Mouse (Mus musculus): ENCODE results near the gene Cdk5. TPM values are rescaled to one million over a fixed set of nuclear protein-coding genes. Genes with fewer than 3 reads are reported as not detected.

Cdk5 gene
- polyA plus RNA-seq, 2 experiments: 8.2 to 10.3 TPM

DNA sequence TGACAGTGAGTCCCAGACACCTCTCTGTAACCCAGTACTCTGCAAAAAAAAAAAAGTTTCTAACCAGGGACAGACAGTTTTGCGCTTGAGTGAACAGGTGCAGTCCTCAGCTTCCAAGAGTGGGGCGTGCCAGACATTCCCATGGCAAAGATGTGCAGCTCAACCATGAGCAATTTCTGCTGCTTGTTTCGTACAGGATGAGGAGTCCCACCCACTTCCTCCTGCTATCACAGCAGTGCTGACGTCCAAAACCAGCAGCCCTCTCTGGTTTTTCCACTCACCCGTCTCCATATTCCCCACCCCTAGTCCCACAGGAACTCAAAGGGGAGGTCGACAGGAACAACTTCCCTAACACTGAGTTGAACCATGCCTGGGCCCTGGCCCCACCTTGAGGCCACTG lies 38.9 kb downstream of the Cdk5 start:
- WGBS (ENCODE audit: insufficient replicate concordance): 22% methylated on average over 6 of the region's 6 CpGs
- H3K27ac ChIP-seq: no peak overlapping the region
- TF ChIP-seq EP300 (IDR thresholded peaks at IDR 0.05; ENCODE audit: low read depth): no peak
- TF ChIP-seq CTCF (IDR thresholded peaks at IDR 0.05; ENCODE audit: low read depth): no peak
- H3K36me3 ChIP-seq (replicated peaks; ENCODE audit: control insufficient read depth, insufficient read depth, low read depth): no peaks in the 10 kb centered on the region
- H3K27me3 ChIP-seq (ENCODE audit: control insufficient read depth, insufficient read depth, low read length): peaks cover 25% of the 10 kb centered on the region
- no peak overlapping the region for H3K9ac ChIP-seq (replicated peaks)
- no peak overlapping the region for H3K4me2 ChIP-seq (ENCODE audit: low read depth)
- H3K9me3 ChIP-seq (ENCODE audit: control insufficient read depth, low read length): no peaks in the 10 kb centered on the region
- no peak for DNase-seq (ENCODE audit: low read depth in 3 of 3, low spot score in 3 of 3)
- ATAC-seq (ENCODE audit: insufficient read depth): no peak
- H3K4me1 ChIP-seq (replicated peaks; ENCODE audit: control insufficient read depth in 2 of 2, insufficient read depth in 2 of 2, low read length in 1 of 2): peaks cover 3 to 18% of the 10 kb centered on the region in 2 experiments
- no peak overlapping the region for H3K4me3 ChIP-seq (ENCODE audit: insufficient read depth in 1 of 2, low read depth in 2 of 2, low read length in 2 of 2)

DNA sequence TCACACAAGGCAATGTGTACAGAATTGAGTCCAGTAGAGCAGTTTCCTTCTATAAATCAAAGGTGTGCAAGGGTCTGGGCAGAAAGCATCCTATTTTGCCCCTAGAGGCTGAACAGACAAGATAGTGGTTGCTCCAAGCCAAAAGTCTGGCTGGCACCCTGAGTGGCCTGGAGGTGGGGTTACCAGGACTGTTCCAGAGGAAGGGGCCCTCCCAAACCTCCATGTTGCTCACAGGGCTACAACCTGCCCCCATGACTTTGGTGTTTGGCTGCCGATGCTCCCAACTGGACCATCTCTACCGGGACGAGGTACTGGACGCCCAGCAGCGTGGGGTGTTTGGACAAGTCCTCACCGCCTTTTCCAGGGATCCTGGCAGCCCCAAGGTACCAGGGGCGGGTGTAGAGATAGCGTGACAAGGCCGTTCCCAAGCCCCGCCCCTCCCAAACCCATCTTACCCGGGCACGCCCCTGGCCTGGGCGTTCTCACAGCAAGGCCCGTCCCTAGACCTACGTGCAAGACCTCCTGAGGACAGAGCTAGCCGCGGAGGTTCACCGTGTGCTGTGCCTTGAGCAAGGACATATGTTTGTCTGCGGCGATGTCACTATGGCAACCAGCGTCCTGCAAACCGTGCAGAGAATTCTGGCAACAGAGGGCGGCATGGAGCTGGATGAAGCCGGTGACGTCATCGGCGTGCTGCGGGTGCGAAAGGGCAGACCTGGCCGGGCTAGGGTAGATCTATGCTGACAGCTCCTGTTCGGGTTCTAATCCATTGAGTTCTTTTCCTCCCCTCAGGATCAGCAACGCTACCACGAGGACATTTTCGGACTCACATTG lies 40.1 kb downstream of the Cdk5 start:
- Histone ChIP-seq H3K27ac (no peak overlapping the region), H3K4me2 (ENCODE audit: low read depth) (peak overlapping the region; percentile 68), H3K9ac (replicated peaks) (peak overlapping the region; percentile 54), H3K4me3 (ENCODE audit: insufficient read depth in 1 of 2, low read depth in 2 of 2, low read length in 2 of 2) (peak overlapping the region; percentile 51 to 74), H3K27me3 (ENCODE audit: control insufficient read depth, insufficient read depth, low read length) (peaks cover 21% of the 10 kb centered on the region), H3K9me3 (ENCODE audit: control insufficient read depth, low read length) (no peaks in the 10 kb centered on the region), H3K4me1 (replicated peaks; ENCODE audit: control insufficient read depth in 2 of 2, insufficient read depth in 2 of 2, low read length in 1 of 2) (peaks cover 3 to 12% of the 10 kb centered on the region in 2 experiments), H3K36me3 (replicated peaks; ENCODE audit: control insufficient read depth, insufficient read depth, low read depth) (no peaks in the 10 kb centered on the region)
- 0 out of 2 replicates have a peak, but pooled peaks have one; percentile 23 for TF ChIP-seq EP300 (IDR thresholded peaks at IDR 0.05; ENCODE audit: low read depth)
- peak; percentile 74 for TF ChIP-seq CTCF (IDR thresholded peaks at IDR 0.05; ENCODE audit: low read depth)
- DNase-seq (ENCODE audit: low read depth in 3 of 3, low spot score in 3 of 3) (peak; percentile 74 to 90 (median 75)), ATAC-seq (ENCODE audit: insufficient read depth) (peak; percentile 88)
- WGBS (ENCODE audit: insufficient replicate concordance): 3% methylated on average over 34 of the region's 34 CpGs

DNA sequence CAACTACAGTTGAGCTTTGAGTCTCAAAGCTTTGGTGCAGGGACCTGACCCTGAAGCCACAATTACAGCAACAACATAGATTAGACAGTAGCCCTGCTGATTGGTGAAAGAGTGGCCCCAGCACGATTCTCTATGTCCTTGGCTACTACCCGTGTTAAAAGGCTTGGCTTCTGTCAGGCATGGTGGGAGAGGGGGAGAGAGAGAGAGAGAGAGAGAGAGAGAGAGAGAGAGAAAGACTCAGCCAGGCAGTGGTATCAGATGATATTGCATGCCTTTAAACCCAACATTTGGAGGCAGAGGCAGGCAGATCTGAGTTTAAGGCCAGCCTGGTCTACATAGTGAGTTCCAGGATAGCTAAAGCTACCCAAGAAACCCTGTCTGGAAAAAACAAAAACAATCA lies 41.3 kb downstream of the Cdk5 start:
- Histone ChIP-seq H3K4me2 (ENCODE audit: low read depth) (no peak overlapping the region), H3K9me3 (ENCODE audit: control insufficient read depth, low read length) (no peaks in the 10 kb centered on the region), H3K9ac (replicated peaks) (no peak overlapping the region), H3K27ac (no peak overlapping the region), H3K27me3 (ENCODE audit: control insufficient read depth, insufficient read depth, low read length) (peaks cover 8% of the 10 kb centered on the region), H3K4me1 (replicated peaks; ENCODE audit: control insufficient read depth in 2 of 2, insufficient read depth in 2 of 2, low read length in 1 of 2) (peaks cover 3 to 12% of the 10 kb centered on the region in 2 experiments), H3K4me3 (ENCODE audit: insufficient read depth in 1 of 2, low read depth in 2 of 2, low read length in 2 of 2) (no peak overlapping the region), H3K36me3 (replicated peaks; ENCODE audit: control insufficient read depth, insufficient read depth, low read depth) (no peaks in the 10 kb centered on the region)
- ATAC-seq (ENCODE audit: insufficient read depth): no peak
- no peak for TF ChIP-seq EP300 (IDR thresholded peaks at IDR 0.05; ENCODE audit: low read depth)
- no peak for TF ChIP-seq CTCF (IDR thresholded peaks at IDR 0.05; ENCODE audit: low read depth)
- no peak for DNase-seq (ENCODE audit: low read depth in 3 of 3, low spot score in 3 of 3)
- 38% methylated on average over 2 of the region's 2 CpGs for WGBS (ENCODE audit: insufficient replicate concordance)

DNA sequence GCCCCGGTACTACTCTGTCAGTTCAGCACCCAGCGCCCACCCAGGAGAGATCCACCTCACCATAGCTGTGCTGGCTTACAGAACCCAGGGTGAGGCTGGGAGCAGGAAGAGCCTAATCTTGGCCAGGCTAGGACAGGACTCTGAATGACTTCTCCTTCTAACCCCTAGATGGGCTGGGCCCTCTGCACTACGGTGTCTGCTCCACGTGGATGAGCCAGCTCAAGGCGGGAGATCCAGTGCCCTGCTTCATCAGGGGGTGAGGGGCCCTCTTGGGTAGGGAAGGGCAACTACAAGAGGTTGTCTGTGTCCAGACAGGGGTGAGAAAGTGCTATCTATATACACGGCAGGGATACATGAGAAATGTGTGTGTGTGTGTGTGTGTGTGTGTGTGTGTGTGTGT lies 41.8 kb downstream of the Cdk5 start:
- peaks cover 3 to 12% of the 10 kb centered on the region in 2 experiments for H3K4me1 ChIP-seq (replicated peaks; ENCODE audit: control insufficient read depth in 2 of 2, insufficient read depth in 2 of 2, low read length in 1 of 2)
- H3K27me3 ChIP-seq (ENCODE audit: control insufficient read depth, insufficient read depth, low read length): peaks cover 4% of the 10 kb centered on the region; the same call in 1 of the 2 replicates
- H3K4me2 ChIP-seq (ENCODE audit: low read depth): no peak overlapping the region
- no peak overlapping the region for H3K4me3 ChIP-seq (ENCODE audit: insufficient read depth in 1 of 2, low read depth in 2 of 2, low read length in 2 of 2)
- DNase-seq (ENCODE audit: low read depth in 3 of 3, low spot score in 3 of 3) (no peak), ATAC-seq (ENCODE audit: insufficient read depth) (no peak)
- H3K9me3 ChIP-seq (ENCODE audit: control insufficient read depth, low read length): no peaks in the 10 kb centered on the region
- H3K27ac ChIP-seq: no peak overlapping the region
- no peaks in the 10 kb centered on the region for H3K36me3 ChIP-seq (replicated peaks; ENCODE audit: control insufficient read depth, insufficient read depth, low read depth)
- 57% methylated on average over 6 of the region's 6 CpGs for WGBS (ENCODE audit: insufficient replicate concordance)
- no peak overlapping the region for H3K9ac ChIP-seq (replicated peaks)
- TF ChIP-seq CTCF (IDR thresholded peaks at IDR 0.05; ENCODE audit: low read depth) (no peak), EP300 (IDR thresholded peaks at IDR 0.05; ENCODE audit: low read depth) (no peak)

DNA sequence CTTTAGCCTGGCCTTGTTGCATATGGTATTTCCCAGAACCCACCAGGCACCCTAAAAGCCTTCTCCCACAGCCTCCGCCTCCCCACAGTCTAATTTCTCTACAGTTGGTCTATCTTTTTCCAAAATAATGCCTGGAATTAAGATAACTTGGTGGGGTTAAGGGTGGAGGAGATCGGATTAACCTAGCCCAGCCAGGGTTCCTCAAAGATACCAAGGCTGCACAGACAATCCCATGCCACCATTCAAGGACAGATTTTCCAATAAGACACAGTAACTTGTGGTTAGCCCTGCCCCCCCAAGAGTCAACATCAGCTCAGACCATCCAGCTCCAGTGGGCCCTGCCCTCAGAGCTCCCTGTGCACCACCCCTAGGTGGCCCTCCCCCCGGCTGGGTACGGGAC lies 42.8 kb downstream of the Cdk5 start:
- DNase-seq (ENCODE audit: low read depth in 3 of 3, low spot score in 3 of 3) (no peak), ATAC-seq (ENCODE audit: insufficient read depth) (no peak)
- Histone ChIP-seq H3K4me2 (ENCODE audit: low read depth) (no peak overlapping the region), H3K4me3 (ENCODE audit: insufficient read depth in 1 of 2, low read depth in 2 of 2, low read length in 2 of 2) (no peak overlapping the region), H3K27ac (no peak overlapping the region), H3K27me3 (ENCODE audit: control insufficient read depth, insufficient read depth, low read length) (no peaks in the 10 kb centered on the region), H3K9ac (replicated peaks) (no peak overlapping the region), H3K36me3 (replicated peaks; ENCODE audit: control insufficient read depth, insufficient read depth, low read depth) (no peaks in the 10 kb centered on the region), H3K4me1 (replicated peaks; ENCODE audit: control insufficient read depth in 2 of 2, insufficient read depth in 2 of 2, low read length in 1 of 2) (peaks cover 3 to 12% of the 10 kb centered on the region in 2 experiments), H3K9me3 (ENCODE audit: control insufficient read depth, low read length) (no peaks in the 10 kb centered on the region)
- 63% methylated on average over 4 of the region's 4 CpGs for WGBS (ENCODE audit: insufficient replicate concordance)
- TF ChIP-seq CTCF (IDR thresholded peaks at IDR 0.05; ENCODE audit: low read depth) (no peak), EP300 (IDR thresholded peaks at IDR 0.05; ENCODE audit: low read depth) (no peak)
